In the genomic region with DNA sequence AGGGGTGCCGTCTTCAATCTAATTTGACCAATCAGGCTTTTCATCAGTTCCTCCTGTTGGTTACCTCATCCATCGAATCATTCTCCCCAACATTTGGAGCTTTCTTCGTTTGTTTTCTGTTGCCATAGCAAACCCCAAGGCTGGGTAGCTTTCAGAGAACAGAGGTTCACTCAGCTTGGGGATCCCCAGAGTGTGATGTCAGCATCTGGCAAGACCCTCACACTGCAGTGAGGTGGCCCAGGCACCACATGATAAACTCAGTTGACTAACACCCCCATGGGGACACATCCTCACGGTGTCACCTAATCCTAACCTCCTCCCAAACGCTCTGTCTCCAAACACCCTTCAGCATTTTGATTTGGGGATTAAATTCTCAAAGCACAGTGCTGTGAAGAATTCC, we compare ENCODE assay signal across 25 mouse cellular contexts. TPM values are rescaled to one million over a fixed set of nuclear protein-coding genes. Genes with fewer than 3 reads are reported as not detected.
A peak's percentile ranks its signal among the peaks of the same experiment; 100 is the strongest.
DNase-seq lines count a peak whose midpoint lies in the region; ATAC-seq and TF ChIP-seq lines count a peak whose summit lies in the region.
"Had no signal": no experiment of that assay in that cellular context is flagged by ENCODE, and none has a peak within 500 bp of the region (broad histone marks: within the 10 kb centered on the region; RNA-seq: fewer than 3 reads in every experiment).

No protein-coding gene starts in this region.

- peak; percentile 23 for ATAC-seq in granulocyte monocyte progenitor cell, adult 5-6 weeks (replicated peaks; ENCODE audit: poor library complexity, severe bottlenecking)
- no peak for ATAC-seq in neural tube, embryonic 15.5 days (ENCODE audit: low FRiP score)
- ATAC-seq: forebrain, embryonic 15.5 days; intestine, embryonic 16.5 days; midbrain, embryonic 15.5 days had no signal

- peak overlapping the region; percentile 35; the same call in 1 of the 2 replicates for H3K27ac ChIP-seq in gastrocnemius, adult 2 months
- no peak overlapping the region for H3K27ac ChIP-seq in heart, embryonic 10.5 days
- H3K27ac ChIP-seq in neural tube, embryonic 15.5 days (replicated peaks) = no peak overlapping the region
- H3K27ac ChIP-seq: embryonic facial prominence, embryonic 12.5 days; forebrain, embryonic 15.5 days; heart, embryonic 13.5 days; hindbrain, embryonic 13.5 days; limb, embryonic 12.5 days; liver, embryonic 14.5 days; midbrain, embryonic 15.5 days; neural tube, embryonic 12.5 days had no signal

- no peak overlapping the region for H3K4me2 ChIP-seq in neural tube, embryonic 15.5 days
- H3K4me2 ChIP-seq: embryonic facial prominence, embryonic 12.5 days; forebrain, embryonic 15.5 days; heart, embryonic 13.5 days; hindbrain, embryonic 13.5 days; limb, embryonic 12.5 days; lung, embryonic 14.5 days; midbrain, embryonic 15.5 days; neural tube, embryonic 12.5 days had no signal

- H3K4me1 ChIP-seq in heart, embryonic 10.5 days = peaks cover 30% of the 10 kb centered on the region
- no peaks in the 10 kb centered on the region for H3K4me1 ChIP-seq in neural tube, embryonic 15.5 days
- H3K4me1 ChIP-seq: embryonic facial prominence, embryonic 12.5 days; forebrain, embryonic 15.5 days; limb, embryonic 12.5 days had no signal

- H3K9me3 ChIP-seq in heart, embryonic 10.5 days = no peaks in the 10 kb centered on the region
- H3K9me3 ChIP-seq in neural tube, embryonic 15.5 days (replicated peaks) = no peaks in the 10 kb centered on the region
- H3K9me3 ChIP-seq: embryonic facial prominence, embryonic 12.5 days; forebrain, embryonic 15.5 days; heart, embryonic 13.5 days; hindbrain, embryonic 13.5 days; limb, embryonic 12.5 days; midbrain, embryonic 15.5 days; neural tube, embryonic 12.5 days had no signal

- H3K27me3 ChIP-seq in heart, embryonic 10.5 days (ENCODE audit: insufficient read depth, poor library complexity, severe bottlenecking) = peaks cover 3% of the 10 kb centered on the region; the same call in 1 of the 2 replicates
- H3K27me3 ChIP-seq in neural tube, embryonic 15.5 days (replicated peaks) = no peaks in the 10 kb centered on the region
- H3K27me3 ChIP-seq: embryonic facial prominence, embryonic 12.5 days; forebrain, embryonic 15.5 days; heart, embryonic 13.5 days; limb, embryonic 12.5 days; midbrain, embryonic 15.5 days; neural tube, embryonic 12.5 days had no signal

- WGBS in heart, embryonic 10.5 days = 73% methylated on average over 5 of the region's 5 CpGs
- 78% methylated on average over 5 of the region's 5 CpGs for WGBS in neural tube, embryonic 15.5 days

- intact Hi-C loops in gastrocnemius, adult 2 months (cut with DNase I) = no loop called here
- intact Hi-C loops in heart, postnatal 36 days (cut with DNase I) = no loop called here

- TF ChIP-seq CTCF in gastrocnemius, adult 2 months (IDR thresholded peaks at IDR 0.05) = no peak

- no peaks in the 10 kb centered on the region for H3K36me3 ChIP-seq in heart, embryonic 10.5 days
- H3K36me3 ChIP-seq in neural tube, embryonic 15.5 days = no peaks in the 10 kb centered on the region
- H3K36me3 ChIP-seq: embryonic facial prominence, embryonic 12.5 days; forebrain, embryonic 15.5 days; heart, embryonic 13.5 days; hindbrain, embryonic 13.5 days; limb, embryonic 12.5 days; midbrain, embryonic 15.5 days; neural tube, embryonic 12.5 days had no signal

- H3K9ac ChIP-seq in neural tube, embryonic 15.5 days (replicated peaks) = no peak overlapping the region
- H3K9ac ChIP-seq: embryonic facial prominence, embryonic 12.5 days; forebrain, embryonic 15.5 days; heart, embryonic 13.5 days; hindbrain, embryonic 13.5 days; limb, embryonic 12.5 days; liver, embryonic 14.5 days; lung, embryonic 14.5 days; midbrain, embryonic 15.5 days; neural tube, embryonic 12.5 days had no signal

- no peak overlapping the region for H3K4me3 ChIP-seq in gastrocnemius, adult 2 months
- H3K4me3 ChIP-seq in heart, embryonic 10.5 days = no peak overlapping the region
- no peak overlapping the region for H3K4me3 ChIP-seq in neural tube, embryonic 15.5 days (replicated peaks)
- H3K4me3 ChIP-seq: embryonic facial prominence, embryonic 12.5 days; forebrain, embryonic 15.5 days; heart, embryonic 13.5 days; hindbrain, embryonic 13.5 days; limb, embryonic 12.5 days; midbrain, embryonic 15.5 days; neural tube, embryonic 12.5 days had no signal

- peak; percentile 77 for DNase-seq in gastrocnemius, adult 2 months
- DNase-seq in gastrocnemius, postnatal 10 days = no peak
- peak; percentile 30 to 31 for DNase-seq in heart, postnatal 36 days
- no peak for DNase-seq in heart, embryonic 10.5 days (ENCODE audit: low spot score)
- peak; percentile 25 to 28 for DNase-seq in B cell, adult 2 months
- no peak for DNase-seq in ovary, postnatal 36 days (ENCODE audit: low spot score)
- DNase-seq: cerebellum, adult 11 months; cerebellum, adult 9-11 months; embryo, embryonic 11 days; kidney, adult 9 months; kidney, postnatal 10 days; lung, embryonic 14.5 days; right cerebral cortex, postnatal 14 days had no signal

RNA-seq across cellular contexts. Expression of gene Efcc1, which starts 12.6 kb away (rescaled TPM):
- total RNA-seq in gastrocnemius, adult 2 months (2021) = under 1 TPM; 0.70 to 0.82 TPM
- total RNA-seq in gastrocnemius, postnatal 10 days (2021) = 1 to 10 TPM; 1.9 to 2.7 TPM
- total RNA-seq in heart, postnatal 36 days (2021) = 1 to 10 TPM; 1.2 to 1.4 TPM
- 0.21 and 0.25 TPM in 2 replicates for polyA plus RNA-seq in heart, embryonic 10.5 days (2016; fragmentation: Nextera tagmentation; extraction: Ambion mirVana)
- 0.11 and 1.3 TPM in 2 replicates for total RNA-seq in granulocyte monocyte progenitor cell, adult 5-6 weeks (2014; fragmentation: Nextera tagmentation)
- total RNA-seq in granulocyte monocyte progenitor cell, adult 5-6 weeks (2017) = 1.5 and 4.8 TPM in 2 replicates
- 4.9 and 6.2 TPM in 2 replicates for polyA plus RNA-seq in neural tube, embryonic 15.5 days (2015; fragmentation: Nextera tagmentation; extraction: Ambion mirVana)

RNA-seq across cellular contexts. Expression of gene Gp9, which starts 34.6 kb away (rescaled TPM):
- not detected for total RNA-seq in gastrocnemius, adult 2 months (2021)
- total RNA-seq in gastrocnemius, postnatal 10 days (2021) = not detected
- 1 to 10 TPM in 1 of 2 experiments, under 1 TPM in 1; 0.94 to 1.1 TPM for total RNA-seq in heart, postnatal 36 days (2021)
- polyA plus RNA-seq in heart, embryonic 10.5 days (2016; fragmentation: Nextera tagmentation; extraction: Ambion mirVana) = 4.8 and 6.2 TPM in 2 replicates
- 0.88 TPM in 1 of 2 replicates, not detected in the other for total RNA-seq in granulocyte monocyte progenitor cell, adult 5-6 weeks (2014; fragmentation: Nextera tagmentation)
- total RNA-seq in granulocyte monocyte progenitor cell, adult 5-6 weeks (2017) = 0.30 TPM in 1 of 2 replicates, not detected in the other
- polyA plus RNA-seq in neural tube, embryonic 15.5 days (2015; fragmentation: Nextera tagmentation; extraction: Ambion mirVana) = 0.56 and 0.65 TPM in 2 replicates
- total RNA-seq: gastrocnemius, adult 8-10 months had no signal

Comparison
In these comparisons a context has a peak if more than half of its experiments do, and no peak if none do; other contexts are left out.
1. DNase-seq: peak in gastrocnemius, adult 2 months (single experiment), heart, postnatal 36 days (2 of 2) and B cell, adult 2 months (2 of 2); none in gastrocnemius, postnatal 10 days (single experiment), heart, embryonic 10.5 days (single experiment) and ovary, postnatal 36 days (single experiment).